Mouse (Mus musculus) kidney, postnatal 0 days (tissue): ENCODE measurements around the gene Olfr1080. TPM values are rescaled to one million over a fixed set of nuclear protein-coding genes. Genes with fewer than 3 reads are reported as not detected.
"Not testable (repeated sequence)": the region's sequence is repeated elsewhere in the genome, so short reads cannot be mapped to it uniquely, and the experiment has no call there.

Experiments
- ATAC-seq: fragments of 200-750 bp; cut with Nextera tagmentation; replicated peaks from 2 replicates; pipeline ENCODE4 v1.8.0; 2017; ENCODE audit warnings: low read depth, moderate number of reproducible peaks, moderate TSS enrichment, moderate library complexity; ENCODE audit not compliant: low FRiP score
- DNase-seq: peaks from one replicate; pipeline ENCODE4 v3.0.0-alpha.2; 2016; ENCODE audit warnings: low spot score
- H3K27ac ChIP-seq: fragments of 300-500 bp; sonication (generic); 2 replicates; pipeline ENCODE4 v1.5.1; 2014; ENCODE audit warnings: mild to moderate bottlenecking
- H3K27me3 ChIP-seq: fragments of 300-500 bp; sonication (generic); 2 replicates; pipeline ENCODE4 v1.6.1; 2014; ENCODE audit warnings: low read length, mixed read lengths; ENCODE audit not compliant: insufficient read depth
- H3K36me3 ChIP-seq: fragments of 300-500 bp; sonication (generic); 2 replicates; pipeline ENCODE4 v1.6.1; 2014; ENCODE audit warnings: low read length, mixed read lengths; ENCODE audit not compliant: insufficient read depth
- H3K4me1 ChIP-seq: fragments of 300-500 bp; sonication (generic); replicated peaks from 2 replicates; pipeline ENCODE4 v1.6.1; 2014; ENCODE audit warnings: antibody characterized with exemption, low read length, mixed read lengths; ENCODE audit not compliant: insufficient read depth
- H3K4me2 ChIP-seq: fragments of 300-500 bp; sonication (generic); 2 replicates; pipeline ENCODE4 v1.6.1; 2014; ENCODE audit warnings: mild to moderate bottlenecking, low read length, moderate library complexity, mixed read lengths
- H3K4me3 ChIP-seq: fragments of 300-500 bp; sonication (generic); replicated peaks from 2 replicates; pipeline ENCODE4 v1.5.1; 2014; ENCODE audit warnings: low read depth, low read length
- H3K9ac ChIP-seq: fragments of 300-500 bp; sonication (generic); 2 replicates; pipeline ENCODE4 v1.6.1; 2014; ENCODE audit warnings: low read depth, low read length
- H3K9me3 ChIP-seq: fragments of 300-500 bp; sonication (generic); replicated peaks from 2 replicates; pipeline ENCODE4 v1.6.1; 2016; ENCODE audit warnings: low read length, inconsistent platforms, mixed read lengths
- CTCF ChIP-seq: IDR thresholded peaks from 2 replicates; pipeline ENCODE4 v1.5.1; 2016; ENCODE audit warnings: antibody characterized with exemption, low read depth, mild to moderate bottlenecking, moderate library complexity
- WGBS: fragments of 180-500 bp; shearing (Covaris S2); extraction: QIAGEN DNeasy Blood & Tissue Kit; methylation state at CpG from one replicate; pipeline ENCODE4 v1.1.7; 2014; 5-methylcytosine and 5-hydroxymethylcytosine counted together
- polyA plus RNA-seq: library from polyadenylated mRNA; unstranded; fragments of >200 nt; fragmentation: Nextera tagmentation; extraction: Ambion mirVana; gene quantifications from 2 replicates; pipeline ENCODE4 v1.2.1, GENCODE M21; 2015

Gene Olfr1080
- polyA plus RNA-seq: not detected in 2 replicates

DNA sequence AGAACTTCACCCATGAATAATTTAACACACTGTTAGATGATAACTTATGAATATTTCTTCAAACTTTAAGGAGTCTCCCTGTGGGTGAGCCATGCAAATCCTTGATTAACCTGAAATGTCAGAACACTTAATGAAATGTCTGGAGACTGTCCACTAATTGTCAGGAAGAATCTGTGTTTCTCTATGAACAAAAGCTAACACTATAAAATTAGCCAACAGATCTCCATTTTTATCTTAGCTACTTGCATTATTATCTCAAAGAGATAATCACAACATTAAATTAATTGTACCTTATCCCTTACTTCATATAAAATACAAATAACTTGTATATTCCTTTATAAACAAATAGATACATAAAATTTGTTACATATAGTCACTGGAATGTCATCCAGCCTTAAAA lies at the start of gene Olfr1080:
Gene Olfr1080, minus strand, starts transcription at position 101 of the 400 bp plus-strand sequence.
- DNase-seq, H3K9me3 ChIP-seq, H3K36me3 ChIP-seq, H3K27me3 ChIP-seq, H3K4me1 ChIP-seq, ATAC-seq, H3K4me3 ChIP-seq, H3K4me2 ChIP-seq, H3K27ac ChIP-seq, H3K9ac ChIP-seq: not testable (repeated sequence)

DNA sequence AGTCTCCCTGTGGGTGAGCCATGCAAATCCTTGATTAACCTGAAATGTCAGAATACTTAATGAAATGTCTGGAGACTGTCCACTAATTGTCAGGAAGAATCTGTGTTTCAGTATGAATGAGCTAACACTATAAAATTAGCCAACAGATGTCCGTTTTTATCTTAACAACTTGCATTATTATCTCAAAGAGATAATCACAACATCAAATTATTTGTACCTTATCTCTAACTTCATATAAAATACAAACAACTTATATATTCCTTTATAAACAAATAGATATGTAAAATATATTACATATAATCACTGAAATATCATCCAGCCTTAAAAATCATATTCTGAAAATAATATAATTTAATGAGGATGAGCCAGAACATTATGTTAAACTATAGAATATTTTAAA lies 40.8 kb upstream of the Olfr1080 start, which contains the start of gene Olfr1082:
Gene Olfr1082, minus strand, starts transcription at position 101 of the 400 bp plus-strand sequence.
- H3K36me3 ChIP-seq, H3K27ac ChIP-seq, DNase-seq, H3K9me3 ChIP-seq, H3K9ac ChIP-seq, ATAC-seq, H3K4me3 ChIP-seq, H3K4me2 ChIP-seq, H3K27me3 ChIP-seq, H3K4me1 ChIP-seq: not testable (repeated sequence)
- WGBS: 67% methylated on average over 1 of the region's 1 CpGs

DNA sequence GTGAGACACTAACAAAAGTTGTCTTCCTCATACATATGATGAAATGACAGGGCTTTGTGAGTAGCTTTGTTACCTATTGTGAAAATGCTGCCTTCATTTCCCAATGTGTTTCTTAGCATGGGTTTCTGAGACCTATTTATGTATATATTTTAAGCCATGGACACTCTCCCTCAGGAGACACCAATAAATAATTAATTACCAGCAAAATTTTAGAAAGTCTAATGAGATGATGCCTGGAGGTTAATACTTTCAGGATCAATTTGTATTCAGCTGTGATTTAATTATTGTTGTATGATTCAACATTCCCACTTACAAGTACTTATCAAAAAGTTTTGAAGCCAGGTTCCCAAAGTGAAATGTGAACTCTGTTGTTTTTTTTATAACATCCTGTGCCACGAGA lies 15.7 kb downstream of the Olfr1080 start, which contains the start of gene Olfr1079:
Gene Olfr1079, minus strand, starts transcription at position 101 of the 400 bp plus-strand sequence.
- DNase-seq: no peak
- WGBS: 76% methylated on average over 1 of the region's 1 CpGs
- Histone ChIP-seq H3K27me3 (no peaks in the 10 kb centered on the region), H3K27ac (no peak within 1 kb of the TSS), H3K9me3 (no peaks in the 10 kb centered on the region), H3K4me2 (no peak within 1 kb of the TSS), H3K36me3 (no peaks in the 10 kb centered on the region), H3K4me3 (no peak within 1 kb of the TSS), H3K4me1 (no peaks in the 10 kb centered on the region), H3K9ac (no peak within 1 kb of the TSS)
- no peak for TF ChIP-seq CTCF
- no peak for ATAC-seq

DNA sequence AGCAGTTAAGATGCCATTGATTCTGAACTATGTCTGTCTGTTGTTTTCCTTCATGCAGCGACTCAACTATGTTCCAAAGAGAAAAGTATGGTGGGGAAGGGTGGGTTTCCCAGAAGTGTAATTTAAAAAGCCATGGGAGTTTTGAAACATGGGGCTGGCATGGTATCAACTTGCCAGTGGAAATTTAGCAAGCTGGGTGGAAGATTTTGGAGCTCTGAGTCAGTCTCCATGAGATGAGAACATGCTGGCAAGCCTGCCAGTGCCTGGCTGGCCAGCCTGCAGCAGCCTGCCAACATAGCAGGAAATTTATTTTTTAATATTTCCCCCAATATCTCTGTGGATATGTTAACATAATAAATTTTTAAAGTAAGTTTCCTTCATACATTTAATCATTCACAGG lies 27.0 kb downstream of the Olfr1080 start:
- H3K36me3 ChIP-seq: no peaks in the 10 kb centered on the region
- no peaks in the 10 kb centered on the region for H3K27me3 ChIP-seq
- no peak overlapping the region for H3K9ac ChIP-seq
- H3K4me3 ChIP-seq: no peak overlapping the region
- no peak for ATAC-seq
- no peaks in the 10 kb centered on the region for H3K4me1 ChIP-seq
- no peaks in the 10 kb centered on the region for H3K9me3 ChIP-seq
- no peak for TF ChIP-seq CTCF
- H3K27ac ChIP-seq: no peak overlapping the region
- H3K4me2 ChIP-seq: no peak overlapping the region
- 73% methylated on average over 1 of the region's 1 CpGs for WGBS
- no peak for DNase-seq

DNA sequence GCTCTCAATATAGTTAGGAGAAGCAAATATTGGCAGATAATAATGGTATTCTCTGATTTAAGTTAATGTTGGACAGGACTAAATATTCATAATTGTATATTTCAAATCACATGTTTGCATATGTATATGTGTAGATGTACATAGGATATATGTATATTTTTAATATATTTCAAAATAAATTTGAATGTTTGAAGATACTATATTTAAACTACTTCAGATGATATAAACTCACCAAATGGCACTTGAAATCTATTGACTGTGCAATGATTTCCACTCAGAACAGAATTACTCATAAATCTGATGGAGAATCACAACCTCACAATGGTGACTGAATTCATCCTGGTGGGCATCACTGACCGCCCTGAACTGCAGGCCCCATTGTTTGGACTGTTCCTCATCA lies 49.9 kb downstream of the Olfr1080 start, which contains the start of gene Olfr1076:
Gene Olfr1076, plus strand, starts transcription at position 301 of the 400 bp plus-strand sequence.
- Histone ChIP-seq H3K9me3 (no peaks in the 10 kb centered on the region), H3K4me3 (no peak within 1 kb of the TSS), H3K27me3 (no peaks in the 10 kb centered on the region), H3K9ac (no peak within 1 kb of the TSS), H3K36me3 (no peaks in the 10 kb centered on the region), H3K4me1 (no peaks in the 10 kb centered on the region), H3K4me2 (no peak within 1 kb of the TSS), H3K27ac (no peak within 1 kb of the TSS)
- DNase-seq (no peak), ATAC-seq (no peak)
- no peak for TF ChIP-seq CTCF
- 85% methylated on average over 1 of the region's 1 CpGs for WGBS

Other genes starting within 250 kb of the Olfr1080 start
- gene Olfr1053, start 243.0 kb downstream of the Olfr1080 start, polyA plus RNA-seq: not detected in 2 replicates
- not detected in 2 replicates for gene Olfr1054, start 222.8 kb downstream of the Olfr1080 start, polyA plus RNA-seq
- not detected in 2 replicates for gene Olfr1055, start 208.0 kb downstream of the Olfr1080 start, polyA plus RNA-seq
- gene Olfr1056, start 195.8 kb downstream of the Olfr1080 start, polyA plus RNA-seq: not detected in 2 replicates
- gene Olfr1057, start 179.8 kb downstream of the Olfr1080 start, polyA plus RNA-seq: not detected in 2 replicates
- gene Olfr1058, start 169.7 kb downstream of the Olfr1080 start, polyA plus RNA-seq: not detected in 2 replicates
- gene Olfr1061, start 144.2 kb downstream of the Olfr1080 start, polyA plus RNA-seq: not detected in 2 replicates
- gene Olfr1062, start 131.5 kb downstream of the Olfr1080 start, polyA plus RNA-seq: not detected in 2 replicates
- not detected in 2 replicates for gene Olfr1065, start 107.6 kb downstream of the Olfr1080 start, polyA plus RNA-seq
- not detected in 2 replicates for gene Olfr1066, start 102.0 kb downstream of the Olfr1080 start, polyA plus RNA-seq
- not detected in 2 replicates for gene Olfr228, start 70.8 kb downstream of the Olfr1080 start, polyA plus RNA-seq
- gene Olfr1076, start 49.8 kb downstream of the Olfr1080 start, polyA plus RNA-seq: not detected in 2 replicates
- not detected in 2 replicates for gene Olfr1079, start 15.8 kb downstream of the Olfr1080 start, polyA plus RNA-seq
- not detected in 2 replicates for gene Olfr1082, start 40.7 kb upstream of the Olfr1080 start, polyA plus RNA-seq
- gene Olfr1084, start 81.5 kb upstream of the Olfr1080 start, polyA plus RNA-seq: not detected in 2 replicates
- not detected in 2 replicates for gene Olfr1085, start 103.8 kb upstream of the Olfr1080 start, polyA plus RNA-seq
- not detected in 2 replicates for gene Olfr1086, start 121.9 kb upstream of the Olfr1080 start, polyA plus RNA-seq
- not detected in 2 replicates for gene Olfr1087, start 140.2 kb upstream of the Olfr1080 start, polyA plus RNA-seq
- gene Olfr1089, start 175.5 kb upstream of the Olfr1080 start, polyA plus RNA-seq: not detected in 2 replicates
- not detected in 2 replicates for gene Olfr1090, start 200.8 kb upstream of the Olfr1080 start, polyA plus RNA-seq
- not detected in 2 replicates for gene Olfr1093, start 224.2 kb upstream of the Olfr1080 start, polyA plus RNA-seq